Mouse (Mus musculus) activated CD4-positive, CD25-positive, alpha-beta regulatory T cell (primary cell): ENCODE data around the gene Hist2h2be. TPM values are rescaled to one million over a fixed set of nuclear protein-coding genes. Genes with fewer than 3 reads are reported as not detected.

Experiments
- polyA plus RNA-seq, 2 experiments: library from polyadenylated mRNA; unstranded; fragments of 100-300 nt; shearing (Covaris generic); gene quantifications; one replicate each; pipeline ENCODE4 v1.2.1; 2017

The Hist2h2be gene
- 1 to 10 TPM; 5.0 to 5.9 TPM for polyA plus RNA-seq

GRCm38 (mm10) chr3:96220765-96221639, at the start of gene Hist2h2be, which contains the start of gene Hist2h2ac:
TSS of gene Hist2h2be (plus strand) at chr3:96221119.
TSS of gene Hist2h2ac (minus strand) at chr3:96220880.

GRCm38 (mm10) chr3:96172197-96173178, 48.4 kb upstream of the Hist2h2be start, which contains the start of gene Sf3b4:
TSS of gene Sf3b4 (plus strand) at chr3:96172332.

GRCm38 (mm10) chr3:96180727-96181477, 40.0 kb upstream of the Hist2h2be start, which contains the start of gene Sv2a:
TSS of gene Sv2a (plus strand) at chr3:96181151.

GRCm38 (mm10) chr3:96219661-96220130, 1.2 kb upstream of the Hist2h2be start, which contains the start of the genes Bola1 and Hist2h2ab:
TSS of gene Bola1 (minus strand) at chr3:96219709.
TSS of gene Hist2h2ab (plus strand) at chr3:96219865.

GRCm38 (mm10) chr3:96238954-96239793, 18.3 kb downstream of the Hist2h2be start, which contains the start of gene Hist2h3c2:
TSS of gene Hist2h3c2 (minus strand) at chr3:96239127.

GRCm38 (mm10) chr3:96239949-96240798, 19.3 kb downstream of the Hist2h2be start, which contains the start of gene Hist2h2aa2:
TSS of gene Hist2h2aa2 (minus strand) at chr3:96240276.

GRCm38 (mm10) chr3:96245003-96245886, 24.3 kb downstream of the Hist2h2be start, which contains the start of gene Hist2h2aa1:
TSS of gene Hist2h2aa1 (plus strand) at chr3:96245497.

GRCm38 (mm10) chr3:96246427-96246856, 25.5 kb downstream of the Hist2h2be start, which contains the start of gene Hist2h3c1:
TSS of gene Hist2h3c1 (plus strand) at chr3:96246685.

GRCm38 (mm10) chr3:96262979-96263550, 42.1 kb downstream of the Hist2h2be start, which contains the start of gene Hist2h4:
TSS of gene Hist2h4 (minus strand) at chr3:96263311.

GRCm38 (mm10) chr3:96268051-96268775, 47.3 kb downstream of the Hist2h2be start, which contains the start of gene Hist2h3b:
TSS of gene Hist2h3b (plus strand) at chr3:96268654.

GRCm38 (mm10) chr3:96269511-96270474, 48.9 kb downstream of the Hist2h2be start, which contains the start of gene Hist2h2bb:
TSS of gene Hist2h2bb (plus strand) at chr3:96269752.

